Mouse (Mus musculus) stomach, embryonic 16.5 days (tissue): Measurements from ENCODE around the gene Ncor1. TPM values are rescaled to one million over a fixed set of nuclear protein-coding genes. Genes with fewer than 3 reads are reported as not detected.

Experiments used
- ATAC-seq: fragments of 200-750 bp; cut with Nextera tagmentation; 2 replicates; pipeline ENCODE4 v1.8.0; 2017; ENCODE audit warnings: moderate number of reproducible peaks, moderate TSS enrichment; ENCODE audit not compliant: insufficient read depth, low FRiP score
- H3K27ac ChIP-seq: fragments of 300-500 bp; sonication (generic); 2 replicates; pipeline ENCODE4 v1.5.1; 2014; ENCODE audit warnings: low read length
- H3K27me3 ChIP-seq: fragments of 300-500 bp; sonication (generic); 2 replicates; pipeline ENCODE4 v1.6.1; 2014; ENCODE audit warnings: low read length, control low read depth, mixed read lengths; ENCODE audit not compliant: control insufficient read depth, insufficient read depth
- H3K36me3 ChIP-seq: fragments of 300-500 bp; sonication (generic); 2 replicates; pipeline ENCODE4 v1.6.1; 2014; ENCODE audit warnings: low read length; ENCODE audit not compliant: control insufficient read depth, insufficient read depth
- H3K4me1 ChIP-seq: fragments of 300-500 bp; sonication (generic); 2 replicates; pipeline ENCODE4 v1.6.1; 2014; ENCODE audit warnings: low read length, control low read depth, mixed read lengths; ENCODE audit not compliant: control insufficient read depth, insufficient read depth
- H3K4me2 ChIP-seq: fragments of 300-500 bp; sonication (generic); 2 replicates; pipeline ENCODE4 v1.6.1; 2014; ENCODE audit warnings: low read depth, low read length, mixed read lengths
- H3K4me3 ChIP-seq: fragments of 300-500 bp; sonication (generic); replicated peaks from 2 replicates; pipeline ENCODE4 v1.5.1; 2014; ENCODE audit warnings: mild to moderate bottlenecking, low read length
- H3K9ac ChIP-seq: fragments of 300-500 bp; sonication (generic); 2 replicates; pipeline ENCODE4 v1.6.1; 2014; ENCODE audit warnings: low read length
- H3K9me3 ChIP-seq: fragments of 300-500 bp; sonication (generic); replicated peaks from 2 replicates; pipeline ENCODE4 v1.6.1; 2016; ENCODE audit warnings: low read length, control low read depth; ENCODE audit not compliant: control insufficient read depth
- WGBS: fragments of 180-500 bp; shearing (Covaris S2); extraction: QIAGEN DNeasy Blood & Tissue Kit; methylation state at CpG from one replicate; pipeline ENCODE4 v1.1.7; 2014; 5-methylcytosine and 5-hydroxymethylcytosine counted together
- polyA plus RNA-seq: library from polyadenylated mRNA; unstranded; fragments of >200 nt; fragmentation: Nextera tagmentation; extraction: Ambion mirVana; gene quantifications from 2 replicates; pipeline ENCODE4 v1.2.1, GENCODE M21; 2015

Ncor1 gene
- polyA plus RNA-seq, 1 experiment from 2014 or later, result 52.7 TPM

DNA sequence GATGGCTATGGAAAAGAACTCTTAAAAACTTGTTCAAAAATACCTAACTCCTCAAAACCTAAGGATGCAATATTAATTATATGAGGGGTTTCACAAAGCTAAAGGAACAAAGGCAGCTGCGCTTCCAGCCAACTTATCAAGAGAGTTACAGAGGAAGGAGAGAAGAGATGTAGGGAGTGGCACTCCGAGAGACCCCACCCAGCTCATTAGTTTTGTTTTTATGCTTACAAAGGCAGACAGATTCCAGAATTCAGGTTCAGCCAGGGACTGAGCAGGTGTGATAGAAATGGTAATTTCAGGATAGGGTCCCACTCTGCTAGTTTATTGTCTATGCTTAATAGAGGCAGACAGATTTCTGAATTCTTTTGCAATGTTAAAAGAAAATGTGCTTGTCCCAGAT is 103.1 kb downstream of the Ncor1 start:
- WGBS, result 87% methylated on average over 2 of the region's 2 CpGs
- no peak overlapping the region for H3K9ac ChIP-seq
- H3K4me1 ChIP-seq, result no peaks in the 10 kb centered on the region
- ATAC-seq, result no peak
- H3K27me3 ChIP-seq, result no peaks in the 10 kb centered on the region
- no peak overlapping the region for H3K4me2 ChIP-seq
- H3K36me3 ChIP-seq, result peaks cover 20% of the 10 kb centered on the region
- no peaks in the 10 kb centered on the region for H3K9me3 ChIP-seq
- H3K27ac ChIP-seq, result no peak overlapping the region
- H3K4me3 ChIP-seq, result no peak overlapping the region

- ATAC-seq, result no peak
- H3K4me3 ChIP-seq, result no peak overlapping the region
- no peak overlapping the region for H3K9ac ChIP-seq
- no peak overlapping the region for H3K27ac ChIP-seq
- no peaks in the 10 kb centered on the region for H3K9me3 ChIP-seq
- H3K4me2 ChIP-seq, result no peak overlapping the region
- no peaks in the 10 kb centered on the region for H3K4me1 ChIP-seq
- peaks cover 25% of the 10 kb centered on the region for H3K36me3 ChIP-seq
- no peaks in the 10 kb centered on the region for H3K27me3 ChIP-seq
- WGBS, result 80% methylated on average over 4 of the region's 4 CpGs
These were observed 106.4 kb downstream of the Ncor1 start for GRCm38 (mm10) chr11:62351948-62352347.

- WGBS, result 92% methylated on average over 13 of the region's 13 CpGs
- no peaks in the 10 kb centered on the region for H3K27me3 ChIP-seq
- no peak overlapping the region for H3K27ac ChIP-seq
- ATAC-seq, result no peak
- no peak overlapping the region for H3K9ac ChIP-seq
- H3K4me1 ChIP-seq, result no peaks in the 10 kb centered on the region
- H3K4me2 ChIP-seq, result no peak overlapping the region
- peaks cover 13% of the 10 kb centered on the region for H3K36me3 ChIP-seq
- no peak overlapping the region for H3K4me3 ChIP-seq
- no peaks in the 10 kb centered on the region for H3K9me3 ChIP-seq
These were observed 115.3 kb downstream of the Ncor1 start for GRCm38 (mm10) chr11:62343002-62343401.

- no peak overlapping the region for H3K4me2 ChIP-seq
- H3K27me3 ChIP-seq, result no peaks in the 10 kb centered on the region
- no peaks in the 10 kb centered on the region for H3K4me1 ChIP-seq
- no peak overlapping the region for H3K9ac ChIP-seq
- WGBS, result 87% methylated on average over 4 of the region's 4 CpGs
- no peaks in the 10 kb centered on the region for H3K9me3 ChIP-seq
- no peak for ATAC-seq
- peaks cover 26% of the 10 kb centered on the region for H3K36me3 ChIP-seq
- no peak overlapping the region for H3K4me3 ChIP-seq
- no peak overlapping the region for H3K27ac ChIP-seq
These were observed 126.1 kb downstream of the Ncor1 start for GRCm38 (mm10) chr11:62332228-62332627.

- Histone ChIP-seq H3K4me2 (no peak overlapping the region), H3K36me3 (peaks cover 27% of the 10 kb centered on the region), H3K9ac (no peak overlapping the region), H3K9me3 (no peaks in the 10 kb centered on the region), H3K27ac (no peak overlapping the region), H3K4me3 (no peak overlapping the region), H3K4me1 (no peaks in the 10 kb centered on the region), H3K27me3 (no peaks in the 10 kb centered on the region)
- 92% methylated on average over 5 of the region's 5 CpGs for WGBS
- no peak for ATAC-seq
These were observed 127.2 kb downstream of the Ncor1 start for GRCm38 (mm10) chr11:62331141-62331540.

GRCm38 (mm10) chr11:62323659-62324058 is 134.7 kb downstream of the Ncor1 start:
- no peak overlapping the region for H3K9ac ChIP-seq
- H3K4me3 ChIP-seq, result no peak overlapping the region
- 61% methylated on average over 3 of the region's 3 CpGs for WGBS
- H3K27ac ChIP-seq, result no peak overlapping the region
- no peaks in the 10 kb centered on the region for H3K27me3 ChIP-seq
- H3K36me3 ChIP-seq, result peaks cover 22% of the 10 kb centered on the region
- H3K9me3 ChIP-seq, result no peaks in the 10 kb centered on the region
- no peaks in the 10 kb centered on the region for H3K4me1 ChIP-seq
- no peak for ATAC-seq
- no peak overlapping the region for H3K4me2 ChIP-seq

- 65% methylated on average over 3 of the region's 3 CpGs for WGBS
- Histone ChIP-seq H3K4me2 (no peak overlapping the region), H3K27ac (no peak overlapping the region), H3K36me3 (peaks cover 26% of the 10 kb centered on the region), H3K4me3 (no peak overlapping the region), H3K9me3 (no peaks in the 10 kb centered on the region), H3K9ac (no peak overlapping the region), H3K4me1 (no peaks in the 10 kb centered on the region), H3K27me3 (no peaks in the 10 kb centered on the region)
- ATAC-seq, result no peak
These were observed 138.2 kb downstream of the Ncor1 start for GRCm38 (mm10) chr11:62320097-62320496.

GRCm38 (mm10) chr11:62317746-62318145 is 140.6 kb downstream of the Ncor1 start:
- Histone ChIP-seq H3K27me3 (no peaks in the 10 kb centered on the region), H3K9me3 (no peaks in the 10 kb centered on the region), H3K27ac (no peak overlapping the region), H3K4me3 (no peak overlapping the region), H3K4me2 (no peak overlapping the region), H3K4me1 (no peaks in the 10 kb centered on the region), H3K9ac (no peak overlapping the region), H3K36me3 (peaks cover 34% of the 10 kb centered on the region)
- 88% methylated on average over 11 of the region's 11 CpGs for WGBS
- no peak for ATAC-seq

- no peak for ATAC-seq
- H3K27me3 ChIP-seq, result no peaks in the 10 kb centered on the region
- WGBS, result 95% methylated on average over 5 of the region's 5 CpGs
- no peaks in the 10 kb centered on the region for H3K9me3 ChIP-seq
- H3K36me3 ChIP-seq, result peaks cover 30% of the 10 kb centered on the region
- no peaks in the 10 kb centered on the region for H3K4me1 ChIP-seq
- no peak overlapping the region for H3K27ac ChIP-seq
- H3K4me2 ChIP-seq, result no peak overlapping the region
- H3K9ac ChIP-seq, result no peak overlapping the region
- H3K4me3 ChIP-seq, result no peak overlapping the region
These were observed 143.4 kb downstream of the Ncor1 start for GRCm38 (mm10) chr11:62314984-62315383.

DNA sequence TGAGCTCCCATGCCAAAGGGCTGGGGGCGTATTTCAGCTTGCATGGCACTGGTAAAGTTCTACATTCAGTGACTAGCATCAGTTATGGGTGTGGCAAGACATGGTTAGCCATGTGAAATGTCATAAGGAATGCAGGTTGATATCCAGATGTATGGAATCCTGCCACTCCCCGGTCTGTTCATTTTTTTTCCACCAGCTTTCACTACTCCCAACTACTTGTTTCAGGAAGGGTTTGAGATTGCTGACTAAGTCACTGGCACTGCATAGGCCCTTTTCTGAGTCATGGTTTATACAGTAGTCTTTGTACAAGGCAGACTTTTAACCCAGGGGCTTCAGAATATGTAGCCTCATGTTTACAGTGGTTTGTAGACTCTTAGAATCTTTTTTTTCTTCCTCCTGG is 149.0 kb downstream of the Ncor1 start:
- WGBS, result 89% methylated on average over 2 of the region's 2 CpGs
- no peak overlapping the region for H3K4me2 ChIP-seq
- H3K9ac ChIP-seq, result no peak overlapping the region
- no peaks in the 10 kb centered on the region for H3K4me1 ChIP-seq
- no peaks in the 10 kb centered on the region for H3K9me3 ChIP-seq
- no peak overlapping the region for H3K27ac ChIP-seq
- H3K4me3 ChIP-seq, result no peak overlapping the region
- no peak for ATAC-seq
- H3K36me3 ChIP-seq, result peaks cover 17% of the 10 kb centered on the region
- no peaks in the 10 kb centered on the region for H3K27me3 ChIP-seq
